Mouse (Mus musculus): Measurements from ENCODE around the gene Psen1.
A peak's percentile ranks its signal among the peaks of the same experiment; 100 is the strongest.

The Psen1 gene

DNA sequence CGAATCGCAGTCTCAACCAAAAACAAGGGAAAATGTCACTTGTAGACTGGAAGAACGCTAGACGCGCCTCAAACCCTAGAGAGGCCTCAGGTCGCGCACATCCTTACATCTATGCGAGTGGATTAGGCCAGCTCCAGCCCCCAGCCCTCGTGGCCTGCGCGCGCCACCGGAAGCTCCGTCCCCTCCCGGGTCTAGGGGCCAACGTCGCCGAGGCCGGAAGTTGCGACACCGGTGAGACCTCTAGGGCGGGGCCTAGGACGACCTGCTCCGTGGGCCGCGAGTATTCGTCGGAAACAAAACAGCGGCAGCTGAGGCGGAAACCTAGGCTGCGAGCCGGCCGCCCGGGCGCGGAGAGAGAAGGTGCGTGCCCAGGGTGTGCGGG lies at the start of gene Psen1:
Psen1 (plus strand) TSS at position 219 of the 382 bp plus-strand sequence.
- peak; percentile 99 for ATAC-seq (ENCODE audit: insufficient number of reproducible peaks, low FRiP score, low TSS enrichment)

DNA sequence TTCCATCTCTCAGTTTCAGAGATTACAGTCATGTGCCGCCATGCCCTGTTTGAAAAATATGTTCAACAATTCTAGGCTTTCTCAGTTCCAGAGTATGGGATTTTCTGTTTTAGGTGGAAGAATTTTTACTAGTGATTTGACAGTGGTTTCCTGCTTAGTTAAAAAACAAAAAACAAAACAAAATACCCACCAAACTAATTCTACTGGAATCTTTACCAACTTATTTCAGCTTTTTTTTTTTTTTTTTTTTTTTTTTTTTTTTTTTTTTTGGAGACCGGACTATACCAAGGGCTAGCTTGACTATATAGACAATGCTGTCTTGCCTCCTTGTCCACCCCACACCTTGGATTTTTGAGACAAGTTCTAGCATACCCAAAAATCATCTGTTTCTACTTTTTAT lies 46.7 kb upstream of the Psen1 start:
- ATAC-seq (ENCODE audit: insufficient number of reproducible peaks, low FRiP score, low TSS enrichment), result no peak

DNA sequence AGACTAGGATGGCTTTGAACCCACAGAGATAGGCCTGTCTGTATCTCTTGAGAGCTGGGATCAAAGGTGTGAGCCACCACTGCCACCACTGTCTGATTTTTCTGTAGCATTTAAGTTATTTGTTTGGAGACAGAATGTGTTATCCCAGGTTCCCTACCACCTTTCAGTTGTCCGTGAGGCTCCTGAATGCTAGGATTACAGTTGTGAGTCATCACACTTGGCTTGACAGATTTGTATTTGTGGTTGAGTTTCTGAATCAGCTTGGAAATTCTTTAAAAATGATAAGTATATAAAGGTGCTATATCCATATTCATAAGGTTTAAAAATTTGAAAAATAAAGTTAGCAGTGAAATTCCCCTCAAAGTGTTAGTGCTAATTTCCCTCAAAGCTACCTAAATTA lies 44.8 kb upstream of the Psen1 start:
- ATAC-seq (ENCODE audit: insufficient number of reproducible peaks, low FRiP score, low TSS enrichment), result no peak

DNA sequence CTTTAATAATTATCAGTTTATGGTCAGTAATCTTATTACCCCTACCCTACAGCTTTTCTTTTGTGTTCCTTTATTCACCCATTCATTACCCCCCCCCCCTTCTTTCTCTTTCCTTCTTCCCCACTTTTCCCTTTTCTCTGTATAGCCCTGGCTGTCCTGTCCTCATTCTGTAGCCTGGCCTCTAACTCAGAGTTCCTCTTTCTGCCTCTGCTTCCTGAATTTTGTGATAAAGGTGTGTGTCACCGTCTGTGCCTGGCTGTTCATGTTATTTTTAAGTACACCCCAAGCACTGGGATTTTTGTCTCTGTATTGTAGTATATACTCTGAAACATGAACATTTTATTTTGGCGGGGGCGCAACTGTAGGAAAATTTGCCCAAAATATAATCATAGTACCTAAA lies 37.6 kb upstream of the Psen1 start:
- no peak for ATAC-seq (ENCODE audit: insufficient number of reproducible peaks, low FRiP score, low TSS enrichment)

DNA sequence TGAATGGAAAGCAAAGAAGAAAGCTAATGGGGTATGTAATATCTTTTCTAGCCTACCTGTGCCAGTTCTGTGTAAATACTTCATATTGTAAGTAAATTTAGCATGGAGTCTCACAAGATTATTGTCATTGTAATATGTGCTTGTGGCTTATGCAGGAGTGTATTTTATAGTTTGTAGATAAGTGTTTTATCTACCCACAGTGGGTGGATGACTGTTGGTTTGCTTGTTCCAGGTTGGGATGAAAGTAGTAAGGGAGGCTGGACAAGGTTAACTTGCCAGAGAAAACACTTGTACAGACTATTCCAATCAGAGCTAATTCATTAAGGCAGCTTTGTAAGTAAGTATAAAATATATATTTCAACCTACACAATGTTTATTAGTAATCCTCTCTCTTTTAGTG lies 36.5 kb upstream of the Psen1 start:
- no peak for ATAC-seq (ENCODE audit: insufficient number of reproducible peaks, low FRiP score, low TSS enrichment)

DNA sequence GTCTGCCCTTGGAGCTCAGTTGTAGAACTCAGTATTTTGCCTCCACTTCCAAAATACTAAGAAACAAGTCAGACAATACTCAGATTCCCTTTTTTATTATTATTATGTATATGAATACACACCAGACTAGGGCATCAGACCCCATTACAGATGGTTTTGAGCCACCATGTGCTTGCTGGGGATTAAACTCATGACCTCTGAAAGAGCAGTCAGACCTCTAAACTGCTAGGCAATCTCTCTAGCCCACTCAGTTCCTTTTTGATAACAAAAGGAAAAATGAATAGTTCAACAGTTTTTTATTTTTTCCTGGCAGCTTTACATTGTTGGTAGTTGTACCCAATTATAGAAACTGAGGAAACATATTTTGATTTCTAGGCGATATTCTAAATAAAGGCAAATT lies 2.5 kb upstream of the Psen1 start:
- ATAC-seq (ENCODE audit: insufficient number of reproducible peaks, low FRiP score, low TSS enrichment), result no peak

DNA sequence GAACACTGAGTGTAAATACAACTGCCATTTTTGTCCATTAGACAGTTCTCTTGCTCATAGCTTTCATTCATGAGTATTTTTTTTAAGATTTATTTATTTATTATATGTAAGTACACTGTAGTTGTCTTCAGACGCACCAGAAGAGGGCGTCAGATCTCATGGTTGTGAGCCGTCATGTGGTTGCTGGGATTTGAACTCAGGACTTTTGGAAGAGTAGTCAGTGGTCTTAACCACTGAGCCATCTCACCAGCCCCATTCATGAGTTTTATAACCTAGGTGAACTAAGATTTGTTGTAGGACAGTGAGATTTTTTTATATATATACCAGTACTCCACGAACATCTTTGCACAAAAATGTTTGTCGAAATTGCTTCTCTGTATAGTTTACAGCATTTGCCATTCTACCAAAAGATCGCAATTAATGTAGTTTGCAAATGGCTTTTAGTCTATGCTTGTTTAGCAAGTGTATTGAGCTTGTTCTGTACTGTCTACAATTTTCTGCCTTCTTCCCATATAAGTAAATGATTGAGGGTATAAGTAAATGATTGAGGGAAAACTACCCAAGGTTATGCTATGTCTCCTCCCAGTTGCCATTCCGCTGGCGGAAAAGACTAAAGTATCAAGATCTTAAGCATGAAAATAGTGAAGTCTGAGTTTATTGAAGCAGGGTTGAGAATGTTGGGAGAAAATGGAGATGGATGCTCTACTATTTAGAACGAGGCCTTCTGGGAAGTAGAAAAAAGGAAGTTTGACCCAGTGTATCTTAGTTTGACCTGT lies 1.2 kb upstream of the Psen1 start:
- ATAC-seq (ENCODE audit: insufficient number of reproducible peaks, low FRiP score, low TSS enrichment), result no peak

DNA sequence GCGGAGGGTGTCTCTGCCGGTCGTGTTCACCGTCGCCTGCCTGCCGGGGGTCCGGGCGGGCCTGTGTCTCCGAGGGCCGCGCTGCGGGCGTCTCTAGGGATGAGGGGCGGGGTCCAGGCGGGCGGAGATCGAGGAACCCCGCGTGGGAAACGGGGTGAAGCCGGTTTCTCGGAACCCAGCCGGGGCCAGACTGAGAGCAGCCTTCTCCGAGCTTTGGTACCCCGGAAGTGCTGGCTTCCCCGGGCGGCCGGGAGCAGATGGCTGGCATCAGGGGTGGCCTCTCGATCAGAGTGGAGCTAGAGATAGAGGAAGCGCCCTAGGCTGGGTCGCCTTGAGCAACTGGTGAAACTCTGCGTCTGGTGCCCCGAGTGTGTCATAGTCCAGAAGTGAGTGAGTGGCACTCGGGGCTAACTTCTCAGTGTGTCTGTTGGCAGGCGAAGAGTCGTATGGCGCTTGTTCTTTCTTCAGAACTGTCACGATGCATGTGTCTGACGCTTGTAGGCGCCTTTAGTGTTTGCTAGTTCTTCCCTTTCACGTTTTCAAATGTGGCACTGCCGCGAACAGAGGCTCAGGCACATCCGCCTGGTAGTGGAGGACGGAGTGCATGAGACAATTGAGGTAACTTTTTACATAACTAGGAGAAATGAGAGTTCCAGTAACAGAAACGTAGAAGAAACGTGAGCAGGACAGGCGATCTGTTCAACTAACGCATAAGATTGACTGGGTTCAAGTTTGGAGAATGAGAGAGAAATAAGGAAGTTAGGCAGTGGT lies 549 bp downstream of the Psen1 start:
- ATAC-seq (ENCODE audit: insufficient number of reproducible peaks, low FRiP score, low TSS enrichment), result peak; percentile 72

DNA sequence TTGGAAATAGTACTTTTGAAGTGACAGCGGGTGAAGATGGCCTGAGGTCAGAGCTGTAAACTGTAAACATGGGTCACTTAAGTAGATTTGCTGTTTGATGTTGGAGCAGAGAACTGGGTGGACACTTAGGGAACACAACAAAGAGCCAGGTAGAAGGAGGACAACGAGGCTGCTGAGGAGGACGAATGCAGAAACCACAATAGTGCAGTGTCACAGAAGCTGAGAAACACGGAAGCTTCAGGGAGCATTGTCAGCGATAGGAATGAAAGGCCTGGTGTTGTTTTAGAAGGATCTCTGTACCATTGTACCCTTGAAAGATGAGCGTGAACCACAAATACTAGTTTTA lies 1.1 kb downstream of the Psen1 start:
- ATAC-seq (ENCODE audit: insufficient number of reproducible peaks, low FRiP score, low TSS enrichment), result no peak

DNA sequence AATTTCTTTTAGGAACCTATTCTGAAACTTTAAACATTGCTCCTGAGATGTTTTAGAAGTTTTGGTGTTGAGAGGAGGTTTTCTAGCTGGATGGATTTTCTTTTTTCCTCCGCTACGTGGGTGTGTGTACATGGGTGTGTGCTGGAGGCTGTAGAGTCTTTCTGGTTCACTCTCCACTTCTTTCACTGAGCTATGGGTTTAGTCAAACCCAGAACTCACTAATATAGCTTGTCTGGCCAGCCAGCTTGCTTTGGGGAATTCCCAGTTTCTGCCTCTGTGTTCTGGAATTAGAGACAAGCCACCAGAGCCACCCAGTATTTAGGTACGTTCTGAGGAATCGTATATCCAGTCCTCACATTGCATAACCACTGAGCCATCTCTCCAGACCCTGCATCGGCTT lies 6.1 kb downstream of the Psen1 start:
- no peak for ATAC-seq (ENCODE audit: insufficient number of reproducible peaks, low FRiP score, low TSS enrichment)

DNA sequence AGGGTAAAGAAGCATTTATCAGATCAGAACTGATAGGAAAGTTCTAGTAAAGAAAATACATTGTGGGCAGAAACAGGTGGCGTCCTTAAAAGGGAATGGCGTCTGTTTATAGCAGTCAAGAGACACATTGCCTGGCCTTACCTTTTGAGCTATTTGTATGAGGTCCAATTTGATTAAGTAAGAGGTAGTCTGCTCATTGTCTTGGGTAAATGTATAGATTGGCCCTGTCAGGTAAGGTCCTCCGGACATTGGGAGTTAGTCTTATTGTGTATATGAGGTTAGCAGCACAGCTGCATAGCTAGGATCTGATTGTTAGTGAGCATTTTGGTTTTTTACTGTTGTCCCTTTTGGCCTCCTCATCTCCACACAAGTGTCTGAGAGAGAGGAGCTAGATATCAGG lies 6.7 kb downstream of the Psen1 start:
- ATAC-seq (ENCODE audit: insufficient number of reproducible peaks, low FRiP score, low TSS enrichment), result no peak

DNA sequence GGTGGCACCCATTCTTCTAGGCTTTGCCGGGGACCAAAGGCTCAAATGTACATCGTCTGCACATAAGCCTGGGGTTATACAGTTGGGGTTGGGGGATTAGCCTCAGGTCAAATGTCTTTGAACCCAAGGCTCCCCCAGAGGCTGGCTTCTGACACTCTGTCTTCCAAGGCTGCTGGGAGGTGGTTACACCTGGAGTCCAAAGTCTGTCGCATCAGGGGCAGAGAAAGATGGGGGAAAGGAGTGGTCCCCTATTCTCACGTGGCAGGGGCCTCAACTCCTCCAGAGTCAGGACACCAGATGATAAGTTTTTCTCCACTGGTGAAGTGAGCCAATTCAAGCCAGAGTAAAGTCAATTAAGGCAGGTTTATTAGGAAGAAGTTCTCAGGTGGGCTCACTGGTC lies 10.7 kb downstream of the Psen1 start:
- ATAC-seq (ENCODE audit: insufficient number of reproducible peaks, low FRiP score, low TSS enrichment), result no peak

DNA sequence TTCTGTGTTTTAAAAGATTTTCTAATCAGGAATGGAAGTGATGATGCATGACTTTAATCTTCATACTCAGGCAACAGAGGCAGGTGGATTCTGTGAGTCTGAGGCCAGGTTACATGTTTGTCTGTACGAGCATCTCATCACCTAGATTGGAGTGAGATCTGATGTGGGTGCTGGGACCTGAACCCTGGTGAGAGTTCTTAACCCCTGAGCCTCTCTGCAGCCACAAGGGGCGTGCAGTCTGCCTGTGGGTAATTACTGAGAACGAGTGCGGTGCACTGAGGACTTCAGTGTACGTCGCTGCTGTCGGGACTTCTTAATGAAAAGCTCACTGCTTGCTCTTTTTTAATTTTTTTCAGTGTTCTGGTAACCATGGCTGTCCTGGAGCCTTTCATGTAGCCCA lies 13.7 kb downstream of the Psen1 start:
- no peak for ATAC-seq (ENCODE audit: insufficient number of reproducible peaks, low FRiP score, low TSS enrichment)

DNA sequence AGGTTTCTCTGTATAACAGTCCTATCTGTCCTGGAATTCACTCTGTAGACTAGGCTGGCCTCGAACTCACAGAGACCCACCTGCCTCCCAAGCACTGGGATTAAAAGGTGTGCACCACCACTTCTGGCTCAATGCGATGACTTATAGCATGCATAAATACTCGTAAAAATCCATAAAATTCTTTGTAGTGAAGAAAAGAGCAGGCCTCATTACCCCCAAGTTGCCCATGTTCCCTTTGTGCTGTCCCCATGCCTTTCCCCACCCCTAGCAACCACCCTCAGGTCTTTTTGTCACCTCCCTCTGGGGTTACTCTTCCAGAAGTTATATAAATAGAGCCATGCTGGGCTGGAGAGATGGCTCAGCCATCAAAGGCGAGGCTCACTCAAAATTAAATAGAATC lies 14.8 kb downstream of the Psen1 start:
- ATAC-seq (ENCODE audit: insufficient number of reproducible peaks, low FRiP score, low TSS enrichment), result no peak

DNA sequence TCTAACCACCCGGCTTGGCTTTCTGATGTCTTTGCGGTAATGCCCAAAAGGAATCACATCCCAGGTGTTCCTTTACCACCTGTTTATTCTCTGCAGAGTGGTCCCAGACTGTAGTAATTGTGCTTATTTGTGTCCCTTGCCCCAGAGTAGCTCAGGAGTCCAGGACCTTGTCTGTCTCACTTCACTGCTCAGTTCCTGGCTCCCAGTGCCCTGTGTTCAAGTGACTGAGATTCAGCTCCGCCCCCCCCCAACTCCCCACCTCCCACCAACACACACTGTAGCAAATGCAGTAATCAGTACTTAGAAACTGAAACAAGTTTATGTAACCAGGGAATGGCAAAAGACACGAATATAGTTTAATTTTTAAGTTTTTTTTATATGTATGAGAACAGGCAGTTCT lies 19.0 kb downstream of the Psen1 start:
- ATAC-seq (ENCODE audit: insufficient number of reproducible peaks, low FRiP score, low TSS enrichment), result no peak

DNA sequence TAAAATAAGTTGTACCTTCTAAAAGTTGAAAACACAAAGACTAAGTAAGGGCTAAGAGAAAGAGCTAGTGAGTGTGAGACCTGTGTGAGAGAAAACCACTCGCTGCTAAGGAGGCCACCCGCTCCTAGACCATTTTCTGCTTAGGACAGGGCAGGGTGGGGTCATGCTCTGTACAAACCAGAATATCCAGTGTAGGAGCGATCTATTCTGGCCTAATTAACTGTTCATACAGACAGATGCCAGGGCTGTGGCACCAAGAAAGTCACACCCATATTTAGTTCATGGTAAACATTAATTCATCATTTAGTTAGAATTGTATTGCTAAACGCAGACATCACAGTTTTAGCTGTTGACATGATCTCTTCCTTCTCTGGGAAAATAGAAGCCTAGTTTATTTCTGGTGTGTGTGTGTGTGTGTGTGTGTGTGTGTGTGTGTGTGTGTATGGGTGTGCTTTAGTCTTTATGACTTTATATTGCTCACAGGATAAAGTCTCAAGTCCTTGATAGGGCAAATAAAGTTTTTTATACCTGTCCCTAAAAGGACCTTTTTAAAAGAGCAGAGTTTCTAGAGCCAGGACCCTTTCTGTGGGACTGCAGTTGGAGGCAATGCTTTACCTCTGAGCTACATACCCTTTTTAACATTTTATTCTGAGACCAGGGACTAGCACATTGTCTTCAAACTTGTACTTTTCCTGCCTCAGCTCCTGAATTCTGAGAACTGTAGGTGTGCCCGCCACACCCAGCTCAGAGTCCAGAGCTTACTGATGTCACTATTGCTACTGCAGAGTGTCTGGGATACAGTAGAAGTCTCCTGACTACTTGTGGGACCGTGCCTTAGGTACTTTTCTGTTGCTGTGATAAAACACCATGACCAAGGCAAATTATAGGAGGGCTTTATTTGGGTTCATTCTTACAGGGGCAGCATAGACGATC lies 20.5 kb downstream of the Psen1 start:
- no peak for ATAC-seq (ENCODE audit: insufficient number of reproducible peaks, low FRiP score, low TSS enrichment)

DNA sequence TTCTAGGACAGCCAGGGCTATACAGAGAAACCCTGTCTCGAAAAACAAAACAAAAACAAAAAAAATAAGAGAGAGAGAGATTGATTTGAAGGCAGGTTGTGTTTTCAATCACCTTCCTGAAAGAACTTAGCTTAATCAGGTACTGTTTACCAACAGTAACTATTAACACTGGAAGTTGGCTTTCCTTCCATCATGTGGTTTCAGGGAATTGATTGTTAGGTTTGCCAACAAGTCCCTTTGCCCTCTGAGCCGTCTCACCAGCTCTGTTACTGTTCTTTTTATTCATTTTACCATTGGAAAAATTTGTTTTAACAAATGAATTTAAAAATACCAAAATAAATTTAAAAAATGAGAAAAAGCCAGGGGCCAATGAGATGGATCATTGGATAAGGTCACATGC lies 22.0 kb downstream of the Psen1 start:
- ATAC-seq (ENCODE audit: insufficient number of reproducible peaks, low FRiP score, low TSS enrichment), result no peak

DNA sequence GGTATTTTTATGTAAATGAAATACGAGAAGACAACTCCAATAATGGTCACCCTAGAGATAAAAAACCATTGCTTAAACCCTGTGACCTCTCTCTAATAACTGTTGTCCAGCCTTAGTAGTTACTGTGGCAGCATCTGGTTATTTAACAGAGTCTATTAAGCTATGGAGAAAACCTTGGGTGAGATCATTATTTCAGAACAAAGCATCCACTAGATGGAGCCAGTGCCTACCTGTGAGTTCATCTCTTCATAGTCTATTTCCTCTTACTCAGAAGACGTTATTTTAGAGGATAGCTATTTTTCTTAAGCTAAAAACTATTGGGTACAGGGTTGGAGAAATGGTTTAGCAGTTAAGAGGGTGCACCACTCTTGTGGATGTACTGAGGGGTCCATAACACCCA lies 25.8 kb downstream of the Psen1 start:
- ATAC-seq (ENCODE audit: insufficient number of reproducible peaks, low FRiP score, low TSS enrichment), result peak; percentile 40; the same call in 1 of the 2 replicates

DNA sequence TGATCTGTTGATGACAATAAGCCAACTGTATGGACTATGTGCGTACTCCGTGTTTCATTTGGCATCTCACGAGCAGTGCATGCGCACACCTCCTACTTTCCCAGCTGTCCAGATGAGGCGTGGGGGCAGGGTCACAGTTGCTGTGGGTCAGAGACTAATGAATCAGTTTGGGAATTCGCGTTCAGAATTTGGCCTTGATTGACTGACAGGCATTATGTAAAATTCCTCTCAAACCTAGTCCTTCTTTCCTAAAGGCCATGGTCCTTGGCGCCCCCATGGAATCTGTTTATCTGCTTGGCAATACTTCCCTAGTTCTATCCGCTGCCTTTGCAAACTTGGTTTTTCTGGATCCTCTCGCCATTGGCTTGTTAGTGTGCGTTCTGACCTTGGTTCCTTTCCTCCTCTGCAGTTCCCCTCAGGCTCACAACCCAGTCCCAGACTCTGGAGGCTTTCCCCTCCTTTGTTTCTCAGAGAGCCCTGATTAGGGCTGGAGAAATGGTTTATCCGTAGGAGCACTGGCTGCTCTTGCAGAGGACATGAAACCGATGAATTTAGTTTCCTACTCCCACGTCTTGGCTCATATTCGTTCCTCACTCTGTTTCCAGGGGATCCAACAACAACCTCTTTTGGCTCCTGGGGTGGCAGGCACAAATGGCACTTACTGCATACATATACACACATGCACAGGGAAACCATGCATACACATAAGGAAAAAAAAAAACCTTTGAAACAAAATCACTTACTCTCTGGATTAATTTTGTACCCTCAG lies 28.6 kb downstream of the Psen1 start:
- no peak for ATAC-seq (ENCODE audit: insufficient number of reproducible peaks, low FRiP score, low TSS enrichment)

DNA sequence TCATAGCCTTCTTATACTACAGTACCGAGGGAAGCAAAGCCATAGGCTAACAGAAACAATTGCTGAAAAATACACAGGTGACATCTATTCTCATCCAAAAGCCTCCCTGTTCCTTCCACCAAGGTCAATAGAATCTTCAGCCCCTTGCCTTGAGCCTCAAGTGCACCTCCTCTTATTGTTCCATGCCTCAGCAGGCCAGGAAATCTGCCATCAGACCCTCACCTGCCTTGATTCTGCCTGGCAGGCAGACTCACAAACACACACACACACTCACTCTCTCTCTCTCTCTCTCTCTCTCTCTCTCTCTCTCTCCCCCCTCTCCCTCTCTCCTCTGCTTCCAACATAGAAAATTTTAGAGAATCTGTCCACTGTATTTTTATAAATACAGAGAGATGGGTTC lies 31.5 kb downstream of the Psen1 start:
- no peak for ATAC-seq (ENCODE audit: insufficient number of reproducible peaks, low FRiP score, low TSS enrichment)

Data from cerebellum, adult (tissue).